Mouse (Mus musculus): ENCODE results near the gene Eri2. TPM values are rescaled to one million over a fixed set of nuclear protein-coding genes. Genes with fewer than 3 reads are reported as not detected.

The Eri2 gene
- polyA plus RNA-seq, 1 experiment: 3.1 TPM

GRCm38 (mm10) chr7:119720253-119720946 is 73.5 kb downstream of the Eri2 start, which contains the start of gene Thumpd1:
Gene Thumpd1, minus strand, starts transcription at chr7:119720798.
- TF ChIP-seq POLR2A (IDR thresholded peaks at IDR 0.05; ENCODE audit: control insufficient read depth, low read depth, low read length) (peak; percentile 99), CTCF (IDR thresholded peaks at IDR 0.05; ENCODE audit: control insufficient read depth, insufficient read depth, insufficient replicate concordance, low read depth, low read length) (peak; percentile 54; the same call in 1 of the 2 replicates)
- Histone ChIP-seq H3K27ac (ENCODE audit: control insufficient read depth, insufficient read depth, low read depth, low read length) (peak within 1 kb of the TSS; percentile 83), H3K27me3 (ENCODE audit: control insufficient read depth, insufficient read depth, low read length) (no peaks in the 10 kb centered on the region), H3K36me3 (ENCODE audit: control insufficient read depth, insufficient read depth, low read length) (peaks cover 7% of the 10 kb centered on the region), H3K4me1 (ENCODE audit: control insufficient read depth, insufficient read depth, low read length) (peaks cover 5% of the 10 kb centered on the region), H3K4me3 (ENCODE audit: control insufficient read depth, low read depth, low read length) (peak within 1 kb of the TSS; percentile 97)

Other genes with a start within 250 kb of the Eri2 start
- gene Acsm2, start 239.7 kb downstream of the Eri2 start, polyA plus RNA-seq (2012; rRNA removed): 0.02 TPM in 1 of 2 replicates, not detected in the other
- gene Acsm1, start 187.0 kb downstream of the Eri2 start, polyA plus RNA-seq (2012; rRNA removed): not detected in 2 replicates
- not detected in 2 replicates for gene Acsm4, start 104.0 kb downstream of the Eri2 start, polyA plus RNA-seq (2012; rRNA removed)
- gene Thumpd1, start 73.3 kb downstream of the Eri2 start, polyA plus RNA-seq (2012; rRNA removed): 9.1 and 12.4 TPM in 2 replicates
- 0.42 and 1.8 TPM in 2 replicates for gene Acsm3, start 33.1 kb downstream of the Eri2 start, polyA plus RNA-seq (2012; rRNA removed)
- 51.7 and 58.3 TPM in 2 replicates for gene Rexo5, start 52 bp downstream of the Eri2 start, polyA plus RNA-seq (2012; rRNA removed)
- 27.0 and 31.4 TPM in 2 replicates for gene Lyrm1, start 101.8 kb upstream of the Eri2 start, polyA plus RNA-seq (2012; rRNA removed)
- 66.1 and 70.0 TPM in 2 replicates for gene Dcun1d3, start 102.2 kb upstream of the Eri2 start, polyA plus RNA-seq (2012; rRNA removed)

Data from testis, adult 2 months (tissue).